Mouse (Mus musculus) heart, postnatal 36 days (tissue): Measurements from ENCODE around the gene Abhd6. TPM values are rescaled to one million over a fixed set of nuclear protein-coding genes. Genes with fewer than 3 reads are reported as not detected.

Experiments
- DNase-seq, 2 experiments: peaks; one replicate each; pipeline ENCODE4 v3.0.0; 2021 to 2022
- intact Hi-C: fragments of 180-260 bp; cut with DNase I; formaldehyde crosslinking; loops from one replicate; pipeline ENCODE4 v1.15.1; 2025
- total RNA-seq, 2 experiments: library from RNA; stranded (reverse); gene quantifications; 2 replicates each; pipeline ENCODE4 v1.2.3; 2021

Gene Abhd6
- total RNA-seq = 10 to 100 TPM; 10.4 to 10.7 TPM

- peak; percentile 84 to 86 for DNase-seq
- intact Hi-C loops = loop anchor here (2.0 kb wide), 1 partner anchor 22 kb away; no protein-coding TSS in a partner anchor
Observed at GRCm38 (mm10) chr14:8002432-8003092, at the start of gene Abhd6. Gene Abhd6, plus strand, starts transcription at chr14:8002902.

- intact Hi-C loops = no loop called here
- no peak for DNase-seq
Observed at GRCm38 (mm10) chr14:7954071-7954471, 48.6 kb upstream of the Abhd6 start.

GRCm38 (mm10) chr14:7956427-7956826 lies 46.3 kb upstream of the Abhd6 start:
- intact Hi-C loops = no loop called here
- no peak for DNase-seq

- intact Hi-C loops = no loop called here
- DNase-seq = no peak
Observed at GRCm38 (mm10) chr14:7957049-7957448, 45.7 kb upstream of the Abhd6 start, which contains the start of gene Gm45521. Gene Gm45521, plus strand, starts transcription at chr14:7957288.

GRCm38 (mm10) chr14:7960616-7961015 lies 42.1 kb upstream of the Abhd6 start:
- no peak for DNase-seq
- intact Hi-C loops = loop anchor here (5.0 kb wide), 3 partner anchors 212 to 387 kb away; partner anchors contain the start of genes Acox2 and Pdhb

- no peak for DNase-seq
- intact Hi-C loops = loop anchor here (1.0 to 5.0 kb wide), 4 partner anchors 33 to 386 kb away; partner anchors contain the start of genes Acox2, Dnase1l3 and Pdhb
Observed at GRCm38 (mm10) chr14:7961714-7962113, 41.0 kb upstream of the Abhd6 start.

- intact Hi-C loops = loop anchor here (1.0 to 5.0 kb wide), 4 partner anchors 32 to 385 kb away; partner anchors contain the start of genes Acox2, Dnase1l3 and Pdhb
- no peak for DNase-seq
Observed at GRCm38 (mm10) chr14:7962626-7963025, 40.1 kb upstream of the Abhd6 start.

GRCm38 (mm10) chr14:7963160-7963559 lies 39.5 kb upstream of the Abhd6 start:
- DNase-seq = no peak
- intact Hi-C loops = loop anchor here (5.0 kb wide), 3 partner anchors 209 to 384 kb away; partner anchors contain the start of genes Acox2 and Pdhb

GRCm38 (mm10) chr14:7964219-7964889 lies 38.3 kb upstream of the Abhd6 start:
- intact Hi-C loops = loop anchor here (2.0 to 5.0 kb wide), 5 partner anchors 80 to 383 kb away; partner anchors contain the start of genes Acox2, Flnb and Pdhb
- DNase-seq = peak; percentile 71 to 74

GRCm38 (mm10) chr14:7971889-7972493 lies 30.7 kb upstream of the Abhd6 start:
- intact Hi-C loops = no loop called here
- no peak for DNase-seq

- DNase-seq = no peak
- intact Hi-C loops = no loop called here
Observed at GRCm38 (mm10) chr14:7974643-7975042, 28.1 kb upstream of the Abhd6 start.

GRCm38 (mm10) chr14:7975177-7975576 lies 27.5 kb upstream of the Abhd6 start:
- no peak for DNase-seq
- intact Hi-C loops = no loop called here

GRCm38 (mm10) chr14:7977471-7977870 lies 25.2 kb upstream of the Abhd6 start:
- intact Hi-C loops = no loop called here
- no peak for DNase-seq

GRCm38 (mm10) chr14:7978183-7978582 lies 24.5 kb upstream of the Abhd6 start:
- intact Hi-C loops = no loop called here
- no peak for DNase-seq

GRCm38 (mm10) chr14:7981226-7981625 lies 21.5 kb upstream of the Abhd6 start:
- intact Hi-C loops = no loop called here
- no peak for DNase-seq

- no peak for DNase-seq
- intact Hi-C loops = no loop called here
Observed at GRCm38 (mm10) chr14:7986913-7987312, 15.8 kb upstream of the Abhd6 start.

GRCm38 (mm10) chr14:7989371-7989770 lies 13.3 kb upstream of the Abhd6 start:
- intact Hi-C loops = no loop called here

GRCm38 (mm10) chr14:7989961-7990360 lies 12.7 kb upstream of the Abhd6 start:
- intact Hi-C loops = no loop called here

More at GRCm38 (mm10) chr14:7989371-7989770, 13.3 kb upstream of the Abhd6 start:
- DNase-seq = no peak

GRCm38 (mm10) chr14:7991108-7991776 lies 11.5 kb upstream of the Abhd6 start:
- no peak for DNase-seq
- intact Hi-C loops = no loop called here

More at GRCm38 (mm10) chr14:7989961-7990360, 12.7 kb upstream of the Abhd6 start:
- no peak for DNase-seq

GRCm38 (mm10) chr14:7992158-7992557 lies 10.5 kb upstream of the Abhd6 start:
- DNase-seq = no peak
- intact Hi-C loops = no loop called here
